Mouse (Mus musculus): ENCODE results near the gene Togaram2. TPM values are rescaled to one million over a fixed set of nuclear protein-coding genes. Genes with fewer than 3 reads are reported as not detected.
"Not testable (repeated sequence)": the region's sequence is repeated elsewhere in the genome, so short reads cannot be mapped to it uniquely, and the experiment has no call there.

The Togaram2 gene
- 2.3 and 3.1 TPM in 2 replicates for polyA plus RNA-seq (2015; fragmentation: Nextera tagmentation; extraction: Ambion mirVana)

DNA sequence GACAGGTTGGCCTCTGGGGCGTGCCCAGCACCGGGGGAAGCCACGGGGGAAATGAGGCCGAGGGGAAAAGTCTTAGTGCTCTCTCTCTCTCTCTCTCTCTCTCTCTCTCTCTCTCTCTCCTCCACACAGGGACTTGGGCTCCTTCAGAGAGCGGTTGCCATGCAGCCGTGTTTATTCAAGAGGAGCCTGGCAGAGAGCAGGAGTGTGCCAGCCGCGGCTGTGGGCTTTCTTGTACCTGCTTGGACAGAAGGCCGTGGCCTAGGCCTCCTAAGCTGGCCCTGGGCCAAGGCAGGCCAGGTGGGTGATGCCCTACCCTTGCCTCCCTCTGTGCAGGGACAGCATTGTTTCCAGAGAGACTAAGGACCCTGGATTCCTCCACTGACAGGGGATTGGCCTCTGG lies at the start of gene Togaram2:
TSS of gene Togaram2 (plus strand) at position 170 of the 400 bp plus-strand sequence.
- Histone ChIP-seq H3K4me1 (ENCODE audit: control insufficient read depth, insufficient read depth, low read length) (peaks cover 7% of the 10 kb centered on the region; the same call in 1 of the 2 replicates), H3K9me3 (replicated peaks; ENCODE audit: control insufficient read depth, low read length) (no peaks in the 10 kb centered on the region; the same call in 1 of the 2 replicates), H3K27me3 (ENCODE audit: control insufficient read depth, insufficient read depth, low read length) (no peaks in the 10 kb centered on the region), H3K4me2 (ENCODE audit: low read depth, low read length) (no peak within 1 kb of the TSS), H3K9ac (ENCODE audit: low read length) (no peak within 1 kb of the TSS), H3K27ac (ENCODE audit: low read length) (no peak within 1 kb of the TSS), H3K4me3 (ENCODE audit: low read length) (no peak within 1 kb of the TSS), H3K36me3 (ENCODE audit: control insufficient read depth, insufficient read depth) (no peaks in the 10 kb centered on the region)
- ATAC-seq (replicated peaks; ENCODE audit: extremely low read depth, insufficient read depth, low FRiP score) = no peak
- WGBS = 62% methylated on average over 9 of the region's 9 CpGs

GRCm38 (mm10) chr17:71631806-71632205 lies 41.3 kb upstream of the Togaram2 start:
- ATAC-seq (replicated peaks; ENCODE audit: extremely low read depth, insufficient read depth, low FRiP score) = no peak
- Histone ChIP-seq H3K27ac (ENCODE audit: low read length) (no peak overlapping the region), H3K36me3 (ENCODE audit: control insufficient read depth, insufficient read depth) (peaks cover 35% of the 10 kb centered on the region), H3K9ac (ENCODE audit: low read length) (no peak overlapping the region), H3K4me3 (ENCODE audit: low read length) (no peak overlapping the region), H3K27me3 (ENCODE audit: control insufficient read depth, insufficient read depth, low read length) (no peaks in the 10 kb centered on the region), H3K9me3 (replicated peaks; ENCODE audit: control insufficient read depth, low read length) (no peaks in the 10 kb centered on the region), H3K4me1 (ENCODE audit: control insufficient read depth, insufficient read depth, low read length) (no peaks in the 10 kb centered on the region), H3K4me2 (ENCODE audit: low read depth, low read length) (no peak overlapping the region)
- 87% methylated on average over 10 of the region's 10 CpGs for WGBS

DNA sequence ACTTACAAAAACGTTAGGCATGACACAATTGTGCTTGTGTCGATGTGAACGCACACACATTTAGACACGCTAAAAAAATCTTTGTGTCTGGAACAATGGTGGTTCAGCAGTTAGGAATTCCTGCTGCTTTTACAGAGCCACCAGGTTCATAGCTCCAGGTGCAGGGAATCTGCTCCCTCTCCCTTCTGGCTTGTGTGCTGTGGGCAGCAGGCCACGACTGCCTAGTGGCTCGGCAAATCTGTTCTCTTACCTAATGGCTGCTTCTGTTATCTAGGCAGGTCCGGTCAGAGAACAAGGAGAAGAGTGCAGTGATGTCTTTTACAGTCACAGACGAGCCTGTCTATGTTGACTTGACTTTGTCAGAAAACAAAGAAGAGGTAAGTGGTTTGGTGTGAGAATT lies 39.7 kb upstream of the Togaram2 start:
- Histone ChIP-seq H3K4me2 (ENCODE audit: low read depth, low read length) (no peak overlapping the region), H3K27me3 (ENCODE audit: control insufficient read depth, insufficient read depth, low read length) (no peaks in the 10 kb centered on the region), H3K36me3 (ENCODE audit: control insufficient read depth, insufficient read depth) (peaks cover 43% of the 10 kb centered on the region), H3K9me3 (replicated peaks; ENCODE audit: control insufficient read depth, low read length) (no peaks in the 10 kb centered on the region), H3K4me3 (ENCODE audit: low read length) (no peak overlapping the region), H3K9ac (ENCODE audit: low read length) (no peak overlapping the region), H3K4me1 (ENCODE audit: control insufficient read depth, insufficient read depth, low read length) (no peaks in the 10 kb centered on the region), H3K27ac (ENCODE audit: low read length) (no peak overlapping the region)
- no peak for ATAC-seq (replicated peaks; ENCODE audit: extremely low read depth, insufficient read depth, low FRiP score)
- 80% methylated on average over 8 of the region's 8 CpGs for WGBS

GRCm38 (mm10) chr17:71636786-71637185 lies 36.3 kb upstream of the Togaram2 start:
- WGBS = 78% methylated on average over 8 of the region's 8 CpGs

GRCm38 (mm10) chr17:71637750-71638265 lies 35.3 kb upstream of the Togaram2 start:
- no peaks in the 10 kb centered on the region for H3K9me3 ChIP-seq (replicated peaks; ENCODE audit: control insufficient read depth, low read length)
- peaks cover 57% of the 10 kb centered on the region for H3K36me3 ChIP-seq (ENCODE audit: control insufficient read depth, insufficient read depth)
- no peak overlapping the region for H3K4me2 ChIP-seq (ENCODE audit: low read depth, low read length)
- 86% methylated on average over 4 of the region's 4 CpGs for WGBS
- no peaks in the 10 kb centered on the region for H3K27me3 ChIP-seq (ENCODE audit: control insufficient read depth, insufficient read depth, low read length)
- H3K27ac ChIP-seq (ENCODE audit: low read length) = no peak overlapping the region
- H3K4me1 ChIP-seq (ENCODE audit: control insufficient read depth, insufficient read depth, low read length) = no peaks in the 10 kb centered on the region
- H3K4me3 ChIP-seq (ENCODE audit: low read length) = no peak overlapping the region
- no peak for ATAC-seq (replicated peaks; ENCODE audit: extremely low read depth, insufficient read depth, low FRiP score)
- H3K9ac ChIP-seq (ENCODE audit: low read length) = no peak overlapping the region

More at GRCm38 (mm10) chr17:71636786-71637185, 36.3 kb upstream of the Togaram2 start:
- H3K27ac ChIP-seq (ENCODE audit: low read length) = no peak overlapping the region
- H3K9ac ChIP-seq (ENCODE audit: low read length) = no peak overlapping the region
- H3K9me3 ChIP-seq (replicated peaks; ENCODE audit: control insufficient read depth, low read length) = no peaks in the 10 kb centered on the region
- no peak overlapping the region for H3K4me2 ChIP-seq (ENCODE audit: low read depth, low read length)
- H3K4me3 ChIP-seq (ENCODE audit: low read length) = no peak overlapping the region
- H3K27me3 ChIP-seq (ENCODE audit: control insufficient read depth, insufficient read depth, low read length) = no peaks in the 10 kb centered on the region
- H3K36me3 ChIP-seq (ENCODE audit: control insufficient read depth, insufficient read depth) = peaks cover 50% of the 10 kb centered on the region
- no peaks in the 10 kb centered on the region for H3K4me1 ChIP-seq (ENCODE audit: control insufficient read depth, insufficient read depth, low read length)
- ATAC-seq (replicated peaks; ENCODE audit: extremely low read depth, insufficient read depth, low FRiP score) = no peak

GRCm38 (mm10) chr17:71639056-71639455 lies 34.0 kb upstream of the Togaram2 start:
- ATAC-seq (replicated peaks; ENCODE audit: extremely low read depth, insufficient read depth, low FRiP score); H3K9ac ChIP-seq (ENCODE audit: low read length); H3K4me1 ChIP-seq (ENCODE audit: control insufficient read depth, insufficient read depth, low read length); H3K27ac ChIP-seq (ENCODE audit: low read length); H3K27me3 ChIP-seq (ENCODE audit: control insufficient read depth, insufficient read depth, low read length); H3K4me2 ChIP-seq (ENCODE audit: low read depth, low read length); H3K9me3 ChIP-seq (replicated peaks; ENCODE audit: control insufficient read depth, low read length); H3K4me3 ChIP-seq (ENCODE audit: low read length): not testable (repeated sequence)
- WGBS = 77% methylated on average over 5 of the region's 5 CpGs
- peaks cover 51% of the 10 kb centered on the region for H3K36me3 ChIP-seq (ENCODE audit: control insufficient read depth, insufficient read depth)

GRCm38 (mm10) chr17:71640421-71641085 lies 32.5 kb upstream of the Togaram2 start:
- Histone ChIP-seq H3K4me3 (ENCODE audit: low read length) (no peak overlapping the region), H3K27ac (ENCODE audit: low read length) (no peak overlapping the region), H3K27me3 (ENCODE audit: control insufficient read depth, insufficient read depth, low read length) (no peaks in the 10 kb centered on the region), H3K4me1 (ENCODE audit: control insufficient read depth, insufficient read depth, low read length) (no peaks in the 10 kb centered on the region), H3K9ac (ENCODE audit: low read length) (no peak overlapping the region), H3K9me3 (replicated peaks; ENCODE audit: control insufficient read depth, low read length) (no peaks in the 10 kb centered on the region), H3K36me3 (ENCODE audit: control insufficient read depth, insufficient read depth) (peaks cover 48% of the 10 kb centered on the region), H3K4me2 (ENCODE audit: low read depth, low read length) (no peak overlapping the region)
- ATAC-seq (replicated peaks; ENCODE audit: extremely low read depth, insufficient read depth, low FRiP score) = no peak
- 84% methylated on average over 9 of the region's 9 CpGs for WGBS

- no peaks in the 10 kb centered on the region for H3K4me1 ChIP-seq (ENCODE audit: control insufficient read depth, insufficient read depth, low read length)
- WGBS = 86% methylated on average over 3 of the region's 3 CpGs
- H3K4me2 ChIP-seq (ENCODE audit: low read depth, low read length) = no peak overlapping the region
- H3K36me3 ChIP-seq (ENCODE audit: control insufficient read depth, insufficient read depth) = peaks cover 48% of the 10 kb centered on the region
- H3K9me3 ChIP-seq (replicated peaks; ENCODE audit: control insufficient read depth, low read length) = no peaks in the 10 kb centered on the region
- no peak overlapping the region for H3K27ac ChIP-seq (ENCODE audit: low read length)
- H3K4me3 ChIP-seq (ENCODE audit: low read length) = no peak overlapping the region
- no peak for ATAC-seq (replicated peaks; ENCODE audit: extremely low read depth, insufficient read depth, low FRiP score)
- H3K27me3 ChIP-seq (ENCODE audit: control insufficient read depth, insufficient read depth, low read length) = no peaks in the 10 kb centered on the region
- H3K9ac ChIP-seq (ENCODE audit: low read length) = no peak overlapping the region
These were observed 30.9 kb upstream of the Togaram2 start for GRCm38 (mm10) chr17:71642190-71642589.

GRCm38 (mm10) chr17:71650011-71650410 lies 23.1 kb upstream of the Togaram2 start:
- Histone ChIP-seq H3K4me1 (ENCODE audit: control insufficient read depth, insufficient read depth, low read length) (no peaks in the 10 kb centered on the region), H3K27me3 (ENCODE audit: control insufficient read depth, insufficient read depth, low read length) (no peaks in the 10 kb centered on the region), H3K9me3 (replicated peaks; ENCODE audit: control insufficient read depth, low read length) (no peaks in the 10 kb centered on the region), H3K4me2 (ENCODE audit: low read depth, low read length) (no peak overlapping the region), H3K27ac (ENCODE audit: low read length) (no peak overlapping the region), H3K4me3 (ENCODE audit: low read length) (no peak overlapping the region), H3K36me3 (ENCODE audit: control insufficient read depth, insufficient read depth) (peaks cover 34% of the 10 kb centered on the region), H3K9ac (ENCODE audit: low read length) (no peak overlapping the region)
- 92% methylated on average over 9 of the region's 9 CpGs for WGBS
- ATAC-seq (replicated peaks; ENCODE audit: extremely low read depth, insufficient read depth, low FRiP score) = no peak

Measured in heart, embryonic 16.5 days (tissue).